Mouse (Mus musculus) mature B cell (primary cell): Measurements from ENCODE around the gene Rtp2.

Source experiments
- in situ Hi-C: fragments of 300-500 bp; cut with MboI; formaldehyde crosslinking; loops from 2 replicates; pipeline ENCODE4 v1.14.3; 2019

The Rtp2 gene

GRCm38 (mm10) chr16:23932294-23932693 is at the start of gene Rtp2:
Gene Rtp2 (minus strand): TSS chr16:23932394.
- in situ Hi-C loops = no loop called here

- in situ Hi-C loops = loop anchor here (5.0 to 25.0 kb wide), 4 partner anchors 481 to 1081 kb away; no protein-coding TSS in a partner anchor
Measured at GRCm38 (mm10) chr16:23980991-23981720, 49.0 kb upstream of the Rtp2 start.

- in situ Hi-C loops = loop anchor here (5.0 to 25.0 kb wide), 4 partner anchors 482 to 1082 kb away; no protein-coding TSS in a partner anchor
Measured at GRCm38 (mm10) chr16:23980201-23980870, 48.1 kb upstream of the Rtp2 start.

- in situ Hi-C loops = loop anchor here (25.0 kb wide), 2 partner anchors 483 to 883 kb away; no protein-coding TSS in a partner anchor
Measured at GRCm38 (mm10) chr16:23979446-23979845, 47.3 kb upstream of the Rtp2 start.

- in situ Hi-C loops = loop anchor here (25.0 kb wide), 2 partner anchors 484 to 884 kb away; no protein-coding TSS in a partner anchor
Measured at GRCm38 (mm10) chr16:23978495-23978894, 46.3 kb upstream of the Rtp2 start.

- in situ Hi-C loops = loop anchor here (25.0 kb wide), 2 partner anchors 485 to 885 kb away; no protein-coding TSS in a partner anchor
Measured at GRCm38 (mm10) chr16:23977732-23978131, 45.5 kb upstream of the Rtp2 start.

GRCm38 (mm10) chr16:23976196-23976595 is 44.0 kb upstream of the Rtp2 start:
- in situ Hi-C loops = loop anchor here (25.0 kb wide), 2 partner anchors 486 to 886 kb away; no protein-coding TSS in a partner anchor

- in situ Hi-C loops = loop anchor here (5.0 kb wide), 1 partner anchor 1294 kb away; no protein-coding TSS in a partner anchor
Measured at GRCm38 (mm10) chr16:23973635-23974367, 41.6 kb upstream of the Rtp2 start.

GRCm38 (mm10) chr16:23972901-23973300 is 40.7 kb upstream of the Rtp2 start:
- in situ Hi-C loops = loop anchor here (5.0 kb wide), 1 partner anchor 1294 kb away; no protein-coding TSS in a partner anchor

GRCm38 (mm10) chr16:23972126-23972740 is 40.0 kb upstream of the Rtp2 start:
- in situ Hi-C loops = loop anchor here (5.0 kb wide), 1 partner anchor 1295 kb away; no protein-coding TSS in a partner anchor

- in situ Hi-C loops = loop anchor here (5.0 to 10.0 kb wide), 2 partner anchors 1297 to 1385 kb away; no protein-coding TSS in a partner anchor
Measured at GRCm38 (mm10) chr16:23969919-23970318, 37.7 kb upstream of the Rtp2 start.

- in situ Hi-C loops = loop anchor here (10.0 kb wide), 1 partner anchor 1386 kb away; no protein-coding TSS in a partner anchor
Measured at GRCm38 (mm10) chr16:23968888-23969287, 36.7 kb upstream of the Rtp2 start.

- in situ Hi-C loops = loop anchor here (10.0 kb wide), 1 partner anchor 1388 kb away; no protein-coding TSS in a partner anchor
Measured at GRCm38 (mm10) chr16:23967301-23967700, 35.1 kb upstream of the Rtp2 start.

- in situ Hi-C loops = loop anchor here (10.0 kb wide), 1 partner anchor 1389 kb away; no protein-coding TSS in a partner anchor
Measured at GRCm38 (mm10) chr16:23966066-23966465, 33.9 kb upstream of the Rtp2 start.

- in situ Hi-C loops = loop anchor here (10.0 kb wide), 1 partner anchor 1390 kb away; no protein-coding TSS in a partner anchor
Measured at GRCm38 (mm10) chr16:23964706-23965367, 32.6 kb upstream of the Rtp2 start.

- in situ Hi-C loops = loop anchor here (10.0 kb wide), 1 partner anchor 1391 kb away; no protein-coding TSS in a partner anchor
Measured at GRCm38 (mm10) chr16:23963896-23964668, 31.9 kb upstream of the Rtp2 start.

GRCm38 (mm10) chr16:23962401-23962800 is 30.2 kb upstream of the Rtp2 start:
- in situ Hi-C loops = loop anchor here (10.0 kb wide), 1 partner anchor 1392 kb away; no protein-coding TSS in a partner anchor

GRCm38 (mm10) chr16:23958938-23959337 is 26.7 kb upstream of the Rtp2 start:
- in situ Hi-C loops = no loop called here

- in situ Hi-C loops = no loop called here
Measured at GRCm38 (mm10) chr16:23953959-23954260, 21.7 kb upstream of the Rtp2 start.
